In the genomic region with DNA sequence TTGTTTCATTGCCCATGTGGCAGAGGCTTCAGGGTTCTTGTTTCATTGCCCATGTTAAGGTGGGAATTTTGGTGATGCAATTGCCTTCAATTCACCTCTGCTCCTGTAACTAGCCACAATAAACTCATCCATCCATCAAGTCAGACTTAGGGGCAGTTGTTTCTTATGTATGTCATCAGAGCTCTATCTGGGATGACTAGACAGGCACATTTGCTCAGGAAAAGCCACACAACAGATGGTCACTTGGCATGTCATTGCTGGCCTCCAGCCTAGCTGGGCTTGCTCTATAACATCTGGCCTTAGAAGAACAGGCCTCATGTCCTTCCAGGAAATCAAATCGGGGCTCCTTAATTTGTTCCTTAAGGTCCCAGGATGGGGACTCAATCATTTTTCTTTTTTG, we compare ENCODE assay signal across 9 mouse cellular contexts.
DNase-seq lines count a peak whose midpoint lies in the region.
"Had no signal": no experiment of that assay in that cellular context is flagged by ENCODE, and none has a peak within 500 bp of the region (broad histone marks: within the 10 kb centered on the region; RNA-seq: fewer than 3 reads in every experiment).

No protein-coding gene starts in this region.

- intact Hi-C loops in left cerebral cortex, postnatal 4 days (cut with DNase I): no loop called here
- intact Hi-C loops in left cerebral cortex, postnatal 36 days (cut with DNase I): no loop called here

- DNase-seq in left cerebral cortex, postnatal 4 days: peak; percentile 52
- no peak for DNase-seq in left cerebral cortex, postnatal 36 days (ENCODE audit: low spot score in 2 of 2)
- peak; percentile 38 for DNase-seq in adipocyte (ENCODE audit: low spot score)
- peak; percentile 25 for DNase-seq in heart, adult 8-10 months (ENCODE audit: low spot score)
- peak; percentile 31 for DNase-seq in lung, postnatal 14 days
- DNase-seq in B cell, adult 2 months: no peak
- no peak for DNase-seq in retina, postnatal 1 day
- DNase-seq in left cerebral cortex, adult 8-10 months (ENCODE audit: low spot score in 2 of 2): no peak
- DNase-seq: thymus, postnatal 36 days had no signal

Comparison
In these comparisons a context has a peak if more than half of its experiments do, and no peak if none do; other contexts are left out.
1. DNase-seq: peak in left cerebral cortex, postnatal 4 days (single experiment), adipocyte (single experiment), heart, adult 8-10 months (single experiment) and lung, postnatal 14 days (single experiment); none in left cerebral cortex, postnatal 36 days (0 of 2), B cell, adult 2 months (0 of 2), retina, postnatal 1 day (single experiment) and left cerebral cortex, adult 8-10 months (0 of 2).